Mouse (Mus musculus) c-Kit-positive CD71-negative TER-119-negative erythroid progenitor cells, embryonic 14.5 days (primary cell): ENCODE results near the gene Neurl1b.

ENCODE experiments used
- DNase-seq: peaks from one replicate; pipeline ENCODE4 v3.0.0-alpha.2; 2013; ENCODE audit warnings: low read depth

Gene Neurl1b

DNA sequence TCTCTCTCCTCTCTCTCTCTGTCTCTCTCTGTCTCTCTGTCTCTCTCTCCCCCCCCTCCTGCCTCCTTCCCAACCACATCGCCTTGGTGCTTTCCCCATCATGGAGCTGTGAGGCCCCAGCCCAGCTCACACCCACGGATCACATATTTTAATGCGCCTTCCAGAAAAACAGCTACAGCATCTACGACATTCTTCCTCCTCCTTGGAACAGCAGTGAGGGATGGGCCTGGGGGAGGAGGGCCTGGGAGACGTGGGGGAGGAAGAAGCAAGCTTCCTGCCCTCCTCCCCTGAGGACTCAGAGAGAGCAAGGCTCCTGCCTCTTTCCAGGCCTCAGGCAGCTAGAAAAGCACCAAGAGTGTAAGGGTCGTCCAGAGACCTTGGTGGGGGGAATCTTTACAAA, 17.3 kb upstream of the Neurl1b start:
- DNase-seq: no peak

DNA sequence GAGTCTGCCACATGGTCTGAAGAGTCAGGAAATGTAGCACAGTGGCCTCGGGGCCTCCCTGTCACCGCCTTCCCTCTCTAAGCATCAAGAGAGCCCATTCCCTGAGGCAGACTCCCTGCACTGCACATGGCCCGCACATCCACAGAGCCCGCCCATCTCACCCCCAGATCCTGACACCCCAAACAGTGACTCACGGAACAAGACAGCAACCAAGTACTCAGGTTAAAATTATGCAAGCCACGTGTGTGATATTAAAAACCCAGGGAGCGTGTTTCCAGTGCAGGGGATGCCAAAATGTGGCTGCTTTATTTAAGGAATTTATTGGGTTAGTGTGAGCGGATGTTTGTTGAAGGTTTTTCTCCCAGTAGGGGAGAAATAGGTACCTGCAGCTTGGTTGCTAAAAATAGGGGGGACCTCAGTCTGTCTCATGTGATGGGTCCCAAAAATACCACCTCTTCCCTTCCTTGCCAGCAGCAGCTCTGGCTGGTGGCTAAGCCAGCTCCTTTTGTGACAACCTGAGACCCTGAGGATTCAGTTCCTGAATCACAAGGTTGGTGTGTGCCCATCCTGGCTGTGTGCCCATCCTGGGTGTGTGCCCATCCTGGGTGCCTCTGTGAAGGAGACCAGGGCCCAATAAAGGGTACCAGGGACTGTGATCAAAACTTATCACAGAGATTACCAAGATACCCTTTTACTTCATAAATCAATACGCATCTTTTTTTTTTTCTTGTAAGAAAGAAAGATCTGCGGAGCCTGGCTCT, 9.1 kb upstream of the Neurl1b start:
- no peak for DNase-seq

DNA sequence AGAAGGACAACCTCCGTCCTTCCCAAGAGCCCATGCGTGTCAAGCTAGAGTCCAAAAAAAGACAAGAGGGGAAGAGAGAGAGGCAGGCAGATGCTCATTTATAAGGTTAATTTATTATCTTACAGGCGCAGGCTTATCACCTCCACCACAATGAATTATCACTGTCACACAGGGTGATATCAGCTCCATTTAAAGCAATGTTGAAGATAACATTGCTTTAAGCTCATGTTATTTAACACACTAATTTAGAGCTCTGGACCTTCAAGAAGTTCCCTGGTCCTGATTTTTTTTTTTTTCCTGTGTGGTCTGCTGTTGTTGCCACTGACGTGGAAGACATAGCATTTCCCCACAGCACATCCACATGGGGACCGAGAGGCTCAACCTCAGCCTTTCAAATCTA, 1.7 kb upstream of the Neurl1b start:
- no peak for DNase-seq

DNA sequence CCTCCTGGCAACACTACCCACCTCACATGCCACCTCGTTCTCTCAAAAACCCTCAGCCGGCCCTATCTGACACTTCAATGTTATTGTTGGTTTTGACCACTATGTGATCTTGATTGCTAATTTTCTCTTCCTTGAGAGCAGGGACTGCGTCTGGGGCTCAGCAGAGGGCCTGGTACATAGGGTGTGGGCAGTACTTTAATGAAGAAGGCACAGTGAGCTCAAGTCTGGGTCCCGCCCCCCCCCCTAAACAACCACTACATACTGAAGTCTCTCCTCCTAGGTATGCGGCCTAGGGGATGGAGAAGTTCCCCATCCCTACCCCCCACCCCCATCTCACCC, 476 bp upstream of the Neurl1b start:
- DNase-seq: no peak

DNA sequence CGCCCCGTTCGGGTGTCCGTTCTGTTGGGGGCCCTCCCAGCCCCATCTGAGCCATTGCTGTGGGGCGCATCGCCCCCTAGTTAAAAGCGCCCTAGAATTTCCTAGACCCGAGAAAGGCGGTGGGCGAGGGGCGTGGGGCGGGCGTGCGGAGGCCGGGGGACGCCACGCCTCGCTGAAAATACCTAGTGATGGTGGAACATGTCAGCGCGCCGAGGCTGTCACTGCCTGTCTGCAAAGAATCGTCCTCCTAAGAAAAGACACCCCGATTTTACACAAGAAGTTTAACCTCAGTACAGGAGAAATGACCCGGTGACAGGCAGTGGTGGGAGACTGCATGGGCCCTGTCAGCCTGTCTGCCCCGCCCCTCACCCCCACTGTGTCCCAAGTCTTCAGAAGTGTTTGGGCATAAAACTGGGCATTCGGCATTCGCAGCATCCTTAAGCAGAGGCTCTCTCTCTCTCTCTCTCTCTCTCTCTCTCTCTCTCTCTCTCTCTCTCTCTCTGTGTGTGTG, 781 bp downstream of the Neurl1b start:
- DNase-seq: no peak

DNA sequence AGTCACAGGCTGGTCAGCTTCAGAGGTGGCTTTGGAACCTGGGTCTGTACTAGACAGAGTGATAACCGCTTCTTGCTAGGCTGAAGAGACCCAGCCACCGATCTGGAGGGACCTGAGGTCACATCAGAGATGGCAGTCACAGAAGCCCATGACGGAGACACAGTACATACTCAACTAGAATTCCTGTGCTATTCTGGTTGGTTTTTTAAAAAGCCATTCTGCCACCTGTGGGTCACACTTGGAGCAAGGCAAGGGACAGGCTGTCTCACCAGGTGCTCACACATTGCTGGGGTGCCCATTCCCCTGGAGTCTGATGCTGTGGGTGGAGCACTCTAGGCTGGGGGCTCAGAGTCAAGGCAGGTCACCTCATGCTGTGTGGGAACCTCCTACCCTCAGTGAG, 1.5 kb downstream of the Neurl1b start:
- DNase-seq: no peak

DNA sequence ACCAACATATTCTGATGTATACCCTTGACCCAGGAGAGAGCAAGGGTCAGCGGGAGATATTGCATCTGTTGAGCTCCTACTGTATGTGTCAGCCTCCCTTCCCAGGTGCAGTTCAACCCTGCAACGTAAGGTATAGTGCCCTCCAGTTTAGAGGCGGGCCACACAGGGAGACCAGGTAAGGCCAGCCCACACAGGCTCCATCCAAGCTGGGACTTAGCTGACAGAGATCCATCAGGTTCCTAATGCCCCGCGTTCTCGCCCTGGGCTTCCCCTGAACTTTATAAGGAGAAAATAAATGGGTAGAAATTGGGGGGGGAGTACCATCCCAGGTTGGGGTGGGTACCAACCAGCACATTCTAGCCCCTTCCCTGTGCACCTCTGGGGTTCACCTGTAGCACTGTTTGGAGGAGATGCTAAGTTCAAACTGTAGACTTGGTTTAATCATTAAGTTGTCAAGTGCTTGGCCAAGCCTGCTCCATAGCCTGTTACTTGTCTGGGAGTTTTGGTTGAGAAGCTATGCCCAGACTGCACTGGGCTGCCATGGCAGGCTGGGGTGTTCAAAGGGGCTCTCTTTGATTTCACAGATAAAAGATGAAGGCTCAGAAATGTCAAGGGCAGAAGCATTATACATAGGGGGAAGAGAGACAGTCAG, 3.3 kb downstream of the Neurl1b start:
- no peak for DNase-seq

DNA sequence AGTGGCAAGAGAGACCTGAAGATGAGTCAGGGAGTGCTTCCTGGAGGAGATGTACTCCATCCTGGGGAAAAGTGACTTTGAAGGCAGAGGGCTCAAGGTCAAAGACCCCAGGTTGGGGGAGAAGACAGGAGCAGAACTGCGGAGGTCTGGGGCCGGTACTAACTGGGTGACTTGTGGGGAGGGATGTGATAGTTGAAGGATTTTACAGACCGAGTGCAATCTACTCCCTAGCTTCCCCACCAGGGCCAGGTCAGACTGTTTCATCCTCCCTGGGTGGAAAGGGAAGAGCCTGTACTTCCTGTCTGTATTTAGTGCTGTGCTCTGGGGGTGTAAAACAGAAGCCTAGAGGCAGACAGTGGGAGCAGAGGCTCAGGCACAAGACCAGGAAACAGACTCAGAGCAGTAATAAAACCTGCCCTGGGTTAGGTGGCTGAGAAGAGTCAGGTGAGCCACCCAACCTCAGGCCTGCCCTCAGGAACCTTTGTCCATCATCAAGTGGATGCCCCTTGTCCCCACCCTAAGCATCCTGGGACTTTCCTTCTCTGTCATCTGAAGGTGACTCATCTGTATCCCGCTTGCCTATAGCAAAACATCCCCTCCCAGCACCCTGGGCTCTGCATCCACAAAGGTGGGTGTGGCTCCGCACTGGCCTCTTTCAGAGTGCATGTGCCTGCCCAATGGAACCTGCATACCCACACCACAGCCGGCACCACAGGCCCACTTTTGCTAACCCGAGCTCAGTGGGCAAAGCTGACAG, 6.0 kb downstream of the Neurl1b start:
- no peak for DNase-seq

DNA sequence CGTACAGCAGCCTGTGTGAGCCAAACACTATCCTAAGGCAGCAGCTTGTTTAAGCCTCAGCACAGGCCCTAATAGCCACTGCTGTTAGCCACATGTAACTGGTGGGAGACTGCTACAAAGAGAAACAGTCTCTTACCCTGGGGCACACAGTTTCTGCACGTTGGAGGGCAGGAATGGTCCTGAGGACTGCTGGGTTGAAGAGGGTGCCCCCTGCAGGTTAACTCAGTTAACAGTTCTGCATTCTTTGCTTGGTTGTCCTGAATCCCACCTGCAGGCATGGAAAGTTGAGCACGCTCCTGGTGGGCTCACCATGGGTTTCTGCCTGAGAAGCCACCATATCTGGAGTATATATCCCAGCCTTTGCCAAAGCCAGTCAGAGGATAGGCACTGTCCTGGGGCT, 6.9 kb downstream of the Neurl1b start:
- no peak for DNase-seq

DNA sequence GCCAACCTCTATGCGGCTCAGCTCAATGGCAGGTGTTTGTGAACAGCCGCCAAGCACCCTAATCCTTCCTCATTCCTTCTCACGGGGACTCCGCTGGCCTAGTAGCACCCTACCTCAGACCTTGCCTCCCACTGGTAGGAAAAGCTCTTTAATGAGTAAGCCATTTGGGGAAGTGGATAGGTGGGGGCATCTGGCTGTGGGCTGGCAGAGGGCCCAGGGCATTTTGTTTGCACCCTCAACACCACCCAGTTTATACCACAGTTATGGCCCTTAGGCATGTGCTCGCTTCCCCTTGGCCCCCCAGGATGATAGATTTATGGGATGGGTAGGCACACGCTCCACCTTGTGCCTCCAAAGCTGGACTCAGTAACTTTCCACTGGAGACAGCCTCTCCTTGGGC, 7.8 kb downstream of the Neurl1b start:
- no peak for DNase-seq

DNA sequence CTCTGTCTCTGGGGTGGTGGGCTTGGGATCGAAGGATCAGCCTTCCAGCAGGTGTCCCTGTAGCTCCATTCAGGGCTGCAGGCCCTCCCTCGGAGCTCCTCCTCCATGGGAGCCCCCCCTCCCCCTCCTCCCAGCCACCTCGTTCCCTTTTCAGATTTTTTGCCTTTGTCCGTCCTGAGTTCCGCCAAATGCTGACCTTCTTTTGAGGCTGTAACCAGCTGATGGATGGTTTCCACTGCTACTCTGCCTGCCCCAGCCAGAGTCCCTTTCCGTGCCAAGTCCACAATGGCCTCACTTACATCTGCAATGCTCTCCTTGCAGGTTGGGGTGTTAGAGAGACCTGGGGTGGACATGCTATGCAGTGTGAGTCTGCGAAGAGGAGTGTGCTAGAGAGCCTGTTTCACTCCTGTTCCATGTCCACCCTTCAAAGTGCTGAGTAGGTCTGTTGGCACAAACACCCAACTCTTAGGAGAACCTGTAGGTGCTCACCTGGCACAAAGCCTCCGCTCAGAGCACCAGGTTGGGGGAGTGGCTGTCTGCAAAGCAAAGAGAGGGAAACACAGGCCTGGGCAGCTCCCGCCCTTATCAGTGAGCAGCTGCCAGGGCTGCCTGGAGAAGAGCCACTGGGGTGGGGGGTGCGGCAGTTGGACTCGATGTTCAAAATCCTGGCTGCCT, 9.5 kb downstream of the Neurl1b start:
- DNase-seq: no peak

DNA sequence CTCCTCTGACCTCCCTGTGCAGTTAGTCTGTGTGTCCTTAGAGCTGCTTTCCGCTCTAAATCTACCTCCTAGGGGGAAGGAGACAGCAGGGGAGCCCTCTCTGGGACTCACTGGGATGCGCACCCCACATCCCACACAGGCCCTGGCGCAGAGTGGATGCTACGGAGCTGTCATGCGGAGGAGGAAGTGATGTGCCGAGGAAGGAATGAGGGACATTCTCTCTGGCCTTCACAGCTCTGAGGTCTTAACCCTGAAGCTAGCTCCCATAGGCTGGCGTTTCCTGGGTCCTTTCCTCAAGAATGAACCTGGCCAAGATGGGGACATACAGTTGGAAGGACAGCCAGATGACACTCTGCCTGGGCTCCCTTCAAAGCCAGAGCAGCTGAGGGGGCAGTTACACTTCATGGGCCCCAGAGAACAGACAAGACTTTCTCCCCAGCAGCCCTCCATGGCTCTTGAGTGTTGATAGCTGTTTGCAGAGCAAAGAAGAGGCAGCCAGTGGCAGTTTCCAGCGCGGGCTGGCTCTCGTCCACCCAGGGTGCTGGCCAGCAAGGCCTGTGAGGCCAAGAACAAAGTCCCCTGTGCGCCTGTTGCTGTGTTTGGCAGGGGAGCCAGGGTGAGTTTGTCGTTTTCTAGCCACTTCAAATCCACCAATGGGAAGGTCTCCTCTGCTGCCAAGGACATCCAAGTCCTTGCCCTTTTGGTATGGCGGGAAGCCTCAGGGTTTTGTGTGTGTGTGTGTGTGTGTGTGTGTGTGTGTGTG, 10.5 kb downstream of the Neurl1b start:
- no peak for DNase-seq

DNA sequence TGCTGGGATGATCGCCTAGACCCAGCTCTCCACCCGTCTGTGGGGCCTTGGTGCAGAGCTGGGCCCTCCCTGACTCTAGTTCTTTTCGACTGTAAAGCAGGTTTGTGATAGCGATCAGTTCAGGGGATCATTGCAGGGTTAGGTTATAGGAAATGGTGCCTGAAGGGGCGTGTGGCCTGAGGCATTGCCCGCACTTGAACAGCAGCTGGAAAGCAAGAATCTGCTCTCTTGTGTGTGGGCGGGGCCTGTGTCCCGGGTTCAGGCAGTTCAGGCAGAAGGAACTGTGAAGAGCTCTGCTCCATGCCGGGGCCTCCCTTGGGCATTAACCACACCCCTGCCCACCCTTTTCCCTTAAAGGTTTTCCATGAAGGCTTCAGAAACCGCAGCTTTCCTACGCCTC, 18.7 kb downstream of the Neurl1b start:
- DNase-seq: no peak

DNA sequence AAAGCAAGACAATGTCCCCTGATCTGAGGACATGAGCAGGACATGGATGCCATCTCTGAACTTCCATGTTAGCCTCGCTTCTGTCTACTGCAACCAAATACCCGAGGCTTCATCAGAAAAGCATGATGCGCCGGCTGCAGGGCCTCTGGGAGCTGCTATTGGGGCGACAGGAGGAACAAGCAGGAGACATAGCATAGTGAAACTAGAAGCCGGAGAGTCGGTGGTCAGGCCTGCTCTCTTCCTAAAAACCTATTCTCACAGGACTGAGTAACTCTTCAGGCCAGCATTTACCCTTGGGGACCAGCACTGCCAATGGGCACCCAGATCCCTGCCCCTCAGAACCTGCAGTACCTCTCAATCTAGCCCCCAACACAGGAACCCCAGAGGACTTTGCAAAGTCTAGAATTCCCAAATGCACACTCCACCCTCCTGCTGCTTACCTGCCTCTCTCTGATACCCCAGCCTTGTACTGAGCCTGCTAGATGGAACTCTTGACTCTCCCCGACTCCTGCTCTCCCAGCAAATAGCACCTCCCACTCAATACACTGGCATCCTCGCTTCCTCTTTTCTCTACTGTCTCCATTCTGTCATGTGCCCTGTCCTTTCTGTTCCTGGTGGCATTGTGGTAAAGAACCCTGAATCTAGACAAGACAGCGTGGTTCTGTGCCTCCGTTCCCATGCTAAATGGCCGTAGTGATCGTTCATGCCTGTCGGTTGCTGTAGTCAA, 22.6 kb downstream of the Neurl1b start:
- DNase-seq: no peak

DNA sequence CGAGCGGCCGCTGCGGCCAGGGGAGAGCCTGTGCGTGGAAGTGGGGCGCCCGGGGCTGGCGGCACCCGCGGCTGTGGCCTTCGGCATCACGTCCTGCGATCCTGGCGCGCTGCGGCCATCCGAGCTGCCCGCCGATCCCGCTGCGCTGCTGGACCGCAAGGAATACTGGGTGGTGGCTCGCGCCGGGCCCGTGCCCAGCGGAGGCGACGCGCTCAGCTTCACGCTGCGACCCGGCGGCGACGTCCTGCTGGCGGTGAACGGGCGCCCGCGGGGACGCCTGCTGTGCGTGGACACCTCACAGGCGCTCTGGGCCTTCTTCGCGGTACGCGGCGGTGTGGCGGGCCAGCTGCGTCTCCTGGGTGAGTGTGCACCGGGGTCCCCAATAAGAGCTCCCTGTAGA, 24.4 kb downstream of the Neurl1b start:
- no peak for DNase-seq

DNA sequence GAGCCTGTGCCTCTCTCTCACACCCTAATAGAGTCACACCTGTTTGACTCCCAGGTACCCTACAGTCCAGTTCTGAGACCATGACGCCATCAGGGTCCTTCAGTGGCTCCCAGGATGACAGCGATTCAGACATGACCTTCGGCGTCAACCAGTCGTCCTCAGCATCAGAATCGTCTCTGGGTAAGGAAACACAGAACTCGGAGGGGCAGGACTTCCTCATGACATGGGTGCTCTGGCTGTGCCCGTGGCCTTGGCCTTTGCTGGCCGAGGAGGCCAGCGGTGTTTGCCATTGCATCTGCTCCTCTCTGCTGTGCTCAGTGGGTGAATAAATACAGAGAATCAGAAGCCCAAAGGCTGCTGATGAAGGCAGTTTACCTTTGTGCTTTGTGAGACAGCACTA, 26.4 kb downstream of the Neurl1b start:
- DNase-seq: no peak

DNA sequence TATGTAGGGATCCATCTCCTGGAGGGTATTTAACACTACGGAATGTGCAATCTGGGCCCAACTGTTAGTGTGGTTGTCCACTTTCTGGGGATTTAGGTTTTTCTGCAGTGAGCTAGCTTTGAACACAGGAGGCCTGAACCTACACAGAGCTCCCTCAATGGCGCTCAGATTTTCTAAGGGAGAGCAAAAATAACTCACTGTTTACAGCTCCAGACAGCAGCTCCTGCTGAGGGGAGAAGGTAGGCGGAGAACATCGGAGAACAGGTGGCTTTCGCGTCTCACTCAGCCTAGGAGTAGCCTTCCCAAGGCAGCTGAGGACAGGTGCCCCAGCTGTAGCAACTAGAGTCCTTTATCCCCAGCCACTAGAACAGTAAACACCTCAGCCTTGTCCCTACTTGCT, 27.6 kb downstream of the Neurl1b start:
- no peak for DNase-seq

DNA sequence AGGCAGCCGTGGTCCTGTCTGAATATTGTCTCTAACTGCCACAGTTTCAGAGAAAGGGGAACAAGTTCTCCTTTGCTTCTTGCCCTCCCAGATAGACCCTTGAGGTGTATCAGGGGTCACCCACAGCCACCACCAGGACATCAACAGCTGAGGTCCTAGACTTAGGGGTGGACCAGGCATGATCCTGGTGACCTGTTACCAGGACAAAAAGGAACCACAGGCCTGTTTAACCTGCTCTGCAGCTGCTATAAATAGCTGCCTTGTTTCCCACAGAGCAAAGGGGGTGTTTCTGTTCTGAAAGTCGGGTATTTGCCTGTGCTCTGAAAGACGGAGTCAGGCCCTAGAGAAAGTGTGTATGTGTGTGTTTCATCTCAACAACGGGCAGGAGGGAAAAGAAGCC, 29.2 kb downstream of the Neurl1b start:
- no peak for DNase-seq

DNA sequence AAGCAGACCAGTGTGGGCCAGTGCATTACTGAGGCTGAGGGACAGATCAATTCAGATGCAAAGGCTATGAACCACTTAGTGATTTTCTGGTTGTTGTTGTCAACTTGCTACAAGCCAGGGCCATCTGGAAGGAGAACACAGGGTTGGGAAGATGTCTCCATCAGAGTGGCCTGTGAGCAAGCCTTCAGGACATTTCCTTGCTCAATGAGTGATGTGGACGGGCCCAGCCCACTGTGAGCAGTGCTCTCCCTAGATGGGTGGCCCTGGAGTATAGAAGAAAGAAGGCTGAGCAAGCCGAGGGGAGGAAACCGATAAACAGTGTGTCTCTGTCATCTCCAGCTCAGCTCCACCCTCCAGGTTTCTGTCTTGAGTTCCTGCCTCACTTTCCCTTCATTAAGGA, 34.8 kb downstream of the Neurl1b start:
- DNase-seq: no peak

DNA sequence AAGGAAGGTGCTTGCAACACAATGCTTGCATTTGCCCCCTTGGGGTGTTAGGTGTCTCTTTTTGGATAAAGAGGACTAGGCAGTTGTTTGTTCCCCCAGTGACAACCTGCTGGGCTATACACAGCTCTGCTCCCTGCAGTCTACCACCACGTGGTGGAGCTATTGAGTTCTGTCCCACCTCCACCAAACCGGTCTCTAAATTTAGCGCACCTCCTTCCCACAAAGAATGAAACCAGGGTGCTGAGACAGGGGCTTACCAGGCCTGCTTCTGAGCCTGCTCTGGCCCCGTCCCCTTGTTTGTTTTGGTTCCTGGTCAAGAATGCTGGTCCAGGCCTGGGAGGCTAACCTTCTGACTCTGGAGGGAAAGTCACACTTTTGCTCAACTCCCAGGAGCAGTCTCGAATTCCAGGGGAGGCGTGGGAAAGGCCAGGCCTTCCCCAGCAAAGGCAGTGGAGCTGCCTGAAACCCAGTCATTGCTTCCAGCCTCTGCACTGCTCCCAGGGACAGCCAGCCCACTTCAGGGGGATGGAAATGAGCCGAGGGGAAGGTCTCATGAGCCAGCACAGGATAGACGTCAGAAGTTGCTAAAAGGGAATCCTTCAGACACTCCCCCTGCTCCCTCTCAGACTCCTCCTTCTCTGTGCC, 37.1 kb downstream of the Neurl1b start:
- DNase-seq: peak; percentile 37
